Mouse (Mus musculus) left cerebral cortex, adult 9 months (tissue): Measurements from ENCODE around the gene Amn.

Experiments
- DNase-seq, 2 experiments: peaks; one replicate each; pipeline ENCODE4 v3.0.0; 2022; ENCODE audit warnings: low spot score in 2 of 2

Amn gene

GRCm38 (mm10) chr12:111270629-111271277, at the start of gene Amn:
TSS of gene Amn (plus strand) at chr12:111271095.
- DNase-seq: no peak

GRCm38 (mm10) chr12:111225197-111225780, 45.6 kb upstream of the Amn start:
- DNase-seq: no peak

DNA sequence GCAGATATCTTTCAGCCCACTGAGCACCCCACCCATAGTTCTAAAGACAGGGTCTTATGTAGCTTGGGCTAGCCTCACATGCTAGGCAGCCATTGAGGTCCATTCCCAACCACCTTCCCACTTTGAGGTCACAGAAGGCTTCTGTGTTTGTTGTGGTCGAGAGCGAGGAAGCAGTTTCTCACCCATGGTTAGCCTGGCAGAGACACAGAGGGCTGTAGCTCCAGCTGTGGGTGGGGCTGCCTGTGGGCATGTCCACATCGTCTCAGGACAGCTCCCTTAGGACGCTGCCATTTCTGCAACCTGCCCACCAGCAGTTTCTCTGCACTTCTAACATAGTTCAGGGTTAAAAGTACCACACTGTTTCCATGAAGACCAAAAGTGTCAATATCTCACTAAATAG, 43.5 kb upstream of the Amn start:
- no peak for DNase-seq

GRCm38 (mm10) chr12:111228488-111228887, 42.4 kb upstream of the Amn start:
- no peak for DNase-seq

DNA sequence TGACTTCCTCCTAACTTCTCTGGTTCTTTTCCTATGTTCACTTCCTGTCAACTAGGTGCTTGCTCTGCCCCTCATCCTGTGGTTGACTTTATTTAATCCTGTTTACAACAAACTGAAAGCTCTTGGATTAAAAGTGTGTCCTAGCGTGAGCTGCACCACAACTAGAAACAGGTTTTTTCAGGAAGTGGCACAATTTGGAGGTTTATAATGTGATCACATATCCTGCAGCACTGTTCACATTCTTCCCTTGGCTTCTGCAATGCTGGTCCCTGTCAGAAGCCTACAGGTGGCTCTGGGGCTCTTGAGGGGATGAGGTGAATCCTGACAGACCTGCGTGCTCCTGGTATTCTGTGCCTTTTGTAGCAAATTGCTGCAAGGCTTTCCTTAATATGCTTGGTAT, 40.1 kb upstream of the Amn start:
- DNase-seq: no peak

GRCm38 (mm10) chr12:111233798-111234197, 37.1 kb upstream of the Amn start:
- DNase-seq: no peak

DNA sequence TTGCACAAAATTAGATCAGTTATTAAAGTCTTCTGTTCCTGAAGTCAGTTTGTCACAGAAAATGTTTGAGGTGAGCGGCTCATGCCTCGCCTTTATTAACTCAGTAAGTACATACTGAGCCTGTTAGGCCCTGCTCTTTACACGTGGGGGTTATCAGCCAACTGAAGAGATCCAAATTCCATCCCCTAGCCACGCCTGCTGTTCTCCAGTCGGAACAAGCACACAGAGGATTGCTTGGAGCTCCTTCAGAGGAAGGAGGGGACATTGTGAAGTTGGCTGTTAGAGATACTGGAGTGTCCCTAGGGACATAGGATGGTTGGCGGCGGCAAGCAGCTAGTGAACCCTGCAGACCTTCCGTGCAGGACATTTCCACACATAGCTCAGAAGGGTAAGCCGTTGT, 36.5 kb upstream of the Amn start:
- no peak for DNase-seq

- no peak for DNase-seq
Observed at GRCm38 (mm10) chr12:111235631-111236030, 35.3 kb upstream of the Amn start.

- peak in 1 of 2 experiments; percentile 25 for DNase-seq
Observed at GRCm38 (mm10) chr12:111237611-111238188, 33.2 kb upstream of the Amn start.

- DNase-seq: no peak
Observed at GRCm38 (mm10) chr12:111238345-111238744, 32.5 kb upstream of the Amn start.

DNA sequence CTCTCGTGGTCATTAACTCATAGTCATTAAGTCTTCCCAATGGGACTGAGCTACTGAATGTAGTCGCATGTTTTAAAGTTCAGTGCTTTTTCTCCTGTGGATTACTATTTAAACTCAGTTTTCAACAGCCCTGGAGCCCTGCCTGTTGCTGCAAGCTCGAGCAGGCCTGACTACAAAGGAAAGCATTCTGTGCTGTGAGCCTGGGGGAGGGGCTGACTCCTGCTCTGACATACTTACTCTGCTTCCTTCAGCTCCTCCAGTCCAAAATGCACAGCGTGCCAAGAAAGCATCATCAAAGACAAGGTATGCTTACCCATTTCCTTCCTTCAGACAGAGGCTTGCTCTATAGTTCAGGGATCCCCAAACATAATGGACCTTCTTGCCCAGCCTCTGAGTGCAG, 32.1 kb upstream of the Amn start:
- DNase-seq: peak in 1 of 2 experiments; percentile 51

- no peak for DNase-seq
Observed at GRCm38 (mm10) chr12:111239930-111240329, 31.0 kb upstream of the Amn start.

GRCm38 (mm10) chr12:111241916-111242315, 29.0 kb upstream of the Amn start:
- DNase-seq: no peak

DNA sequence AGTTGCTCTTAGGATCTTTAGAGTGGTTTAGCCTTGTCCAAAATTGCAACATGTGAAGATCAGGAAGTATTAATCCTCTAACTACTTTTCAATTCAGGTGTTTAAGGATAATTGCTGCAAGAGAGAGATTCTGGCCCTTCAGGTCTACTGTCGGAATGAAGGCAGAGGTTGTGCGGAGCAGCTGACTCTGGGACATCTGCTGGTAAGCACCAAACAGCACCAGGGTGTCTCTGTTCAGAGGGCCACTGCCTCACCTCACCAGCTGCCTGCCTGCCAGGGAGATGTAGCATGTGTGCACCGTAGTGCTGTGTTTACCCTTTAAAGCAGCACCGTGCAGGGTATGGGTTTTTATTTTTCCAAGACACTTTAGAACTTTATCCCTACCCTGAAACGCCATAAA, 28.5 kb upstream of the Amn start:
- no peak for DNase-seq

DNA sequence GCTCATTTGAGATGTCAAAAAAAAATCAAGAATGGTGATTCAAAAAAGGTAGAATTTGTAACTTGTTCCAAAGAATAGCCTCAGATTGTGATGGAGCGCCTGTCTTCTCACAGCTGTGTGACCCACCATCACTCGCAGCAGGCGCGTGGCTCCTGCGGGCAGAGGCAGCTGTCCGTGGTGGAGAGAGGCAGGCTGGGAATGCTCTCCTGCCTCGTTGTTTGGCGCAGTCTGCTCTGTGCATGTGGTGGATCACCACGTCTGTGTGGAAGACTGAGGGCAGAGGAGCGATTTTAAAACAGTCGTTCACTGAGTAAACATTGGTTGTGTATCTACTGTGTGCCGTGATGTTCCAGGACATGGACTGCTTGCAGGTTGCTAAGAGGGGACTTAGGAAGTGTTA, 27.2 kb upstream of the Amn start:
- DNase-seq: no peak

GRCm38 (mm10) chr12:111245070-111245469, 25.8 kb upstream of the Amn start:
- no peak for DNase-seq

DNA sequence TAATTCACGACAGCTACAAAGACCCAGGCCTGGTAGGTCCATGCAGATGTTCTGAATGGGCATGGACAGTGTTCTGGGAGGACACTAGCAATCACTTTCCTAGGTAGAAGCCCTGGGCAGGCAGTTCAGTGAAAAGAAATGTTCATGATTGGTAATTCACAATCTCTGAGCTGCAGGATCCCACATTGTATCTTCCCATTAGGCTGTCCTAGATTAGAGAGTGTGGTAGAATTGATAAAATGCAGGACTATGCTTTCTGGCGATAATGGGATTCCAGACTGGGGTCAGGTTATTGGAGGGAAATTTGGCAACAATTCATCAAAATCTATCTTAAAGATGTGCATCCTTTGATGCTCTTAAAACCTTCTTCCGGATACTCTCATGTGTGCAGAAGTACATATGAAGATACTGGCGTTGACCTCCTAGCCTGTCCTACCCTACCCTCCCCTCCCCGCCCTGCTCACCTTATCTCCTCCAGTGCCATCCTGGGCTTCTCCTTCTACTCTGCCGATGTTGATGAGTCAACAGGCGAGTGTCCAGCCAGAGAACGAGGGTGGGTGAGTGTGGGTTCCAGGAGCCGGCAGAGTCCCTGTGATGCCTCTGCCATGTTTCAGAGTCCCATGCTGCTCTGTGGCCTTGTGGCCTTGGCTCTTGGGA, 24.0 kb upstream of the Amn start:
- DNase-seq: no peak

DNA sequence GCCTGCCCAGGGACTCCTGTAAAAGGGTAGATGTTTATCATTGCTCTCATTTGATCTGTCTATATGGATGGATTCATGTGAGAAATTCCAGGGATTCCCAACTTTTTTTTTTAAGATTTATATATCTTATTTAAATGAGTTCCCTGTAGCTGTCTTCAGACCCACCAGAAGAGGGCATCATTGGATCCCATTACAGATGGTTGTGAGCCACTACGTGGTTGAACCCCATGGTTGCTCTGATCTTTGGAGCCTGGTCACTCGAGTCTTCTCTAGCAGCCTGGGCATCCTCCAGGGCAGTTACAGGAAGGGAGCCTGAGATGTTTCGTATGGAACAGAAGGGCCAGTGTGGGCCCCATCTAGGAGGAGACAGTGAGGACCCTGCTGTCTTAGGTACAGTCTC, 21.8 kb upstream of the Amn start:
- no peak for DNase-seq

DNA sequence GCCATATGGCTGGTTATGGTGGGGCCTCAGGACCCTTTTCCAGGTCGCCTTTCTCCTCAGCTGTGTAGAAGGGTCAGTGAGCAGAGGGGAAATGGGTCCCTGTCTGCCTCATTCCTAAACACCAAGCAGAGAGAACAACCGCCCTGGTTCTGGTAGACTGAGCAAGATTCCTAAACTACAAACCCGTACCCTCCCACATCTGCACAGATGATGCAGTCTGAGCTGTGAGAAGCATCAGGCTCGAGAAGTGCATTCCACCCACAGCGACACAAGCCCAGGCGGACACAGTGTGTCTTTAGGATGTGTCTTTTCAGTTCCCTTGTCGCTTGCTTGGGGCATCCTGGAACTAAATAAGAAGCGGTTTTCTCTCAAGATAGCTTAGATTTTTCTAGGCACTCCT, 20.8 kb upstream of the Amn start:
- DNase-seq: peak in 1 of 2 experiments; percentile 45

GRCm38 (mm10) chr12:111251227-111251626, 19.7 kb upstream of the Amn start:
- DNase-seq: no peak

DNA sequence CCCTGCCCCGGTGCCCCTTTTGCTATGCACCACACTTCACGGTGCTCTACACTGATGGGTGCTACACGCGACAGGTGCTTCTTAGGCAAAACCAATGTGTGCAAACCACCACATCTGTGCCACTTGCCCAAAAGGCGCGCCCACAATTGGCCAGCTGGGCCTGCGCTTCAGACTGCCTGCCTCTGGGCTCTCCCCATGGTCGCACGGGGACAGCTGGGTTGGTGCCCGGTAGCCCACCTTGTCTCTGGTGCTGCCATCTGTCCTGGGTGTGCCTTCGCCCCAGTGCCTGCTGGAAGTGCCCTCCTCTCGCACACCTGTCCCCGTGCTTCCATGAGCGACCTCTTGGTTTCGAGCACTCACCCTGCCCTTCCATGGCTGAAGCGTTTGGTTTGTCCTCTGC, 7.2 kb upstream of the Amn start:
- DNase-seq: no peak

- DNase-seq: no peak
Observed at GRCm38 (mm10) chr12:111265212-111265611, 5.7 kb upstream of the Amn start.

GRCm38 (mm10) chr12:111266592-111266991, 4.3 kb upstream of the Amn start:
- DNase-seq: no peak
